Mouse (Mus musculus): Measurements from ENCODE around the gene Hist1h2ap.
"Not testable (repeated sequence)": the region's sequence is repeated elsewhere in the genome, so short reads cannot be mapped to it uniquely, and the experiment has no call there.

DNA sequence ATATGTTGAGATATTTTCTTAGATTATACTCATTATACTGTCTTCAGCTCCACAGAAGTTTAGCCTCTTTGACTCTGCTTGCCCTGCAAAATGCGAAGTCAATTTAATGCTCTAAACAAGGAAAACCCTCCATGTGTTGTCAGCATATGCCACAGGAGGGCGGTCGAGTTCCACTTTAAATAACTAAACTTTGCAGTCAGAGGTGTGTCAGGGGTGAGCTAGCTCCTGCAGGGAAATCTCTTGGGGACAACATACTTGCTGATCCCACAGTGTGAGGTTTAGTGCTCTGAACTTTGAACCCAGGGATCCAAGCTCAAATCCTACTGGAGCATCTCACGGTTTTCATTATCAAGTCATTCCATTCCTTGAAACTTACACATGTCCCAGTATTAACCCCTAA, 7.2 kb upstream of the Hist1h2ap start:
- not testable (repeated sequence) for TF ChIP-seq POLR2A (IDR thresholded peaks at IDR 0.05; ENCODE audit: borderline replicate concordance, control insufficient read depth, low read depth, low read length); CTCF (IDR thresholded peaks at IDR 0.05; ENCODE audit: control insufficient read depth, insufficient read depth, low read length)
